Mouse (Mus musculus): ENCODE measurements around the gene Efl1.

DNA sequence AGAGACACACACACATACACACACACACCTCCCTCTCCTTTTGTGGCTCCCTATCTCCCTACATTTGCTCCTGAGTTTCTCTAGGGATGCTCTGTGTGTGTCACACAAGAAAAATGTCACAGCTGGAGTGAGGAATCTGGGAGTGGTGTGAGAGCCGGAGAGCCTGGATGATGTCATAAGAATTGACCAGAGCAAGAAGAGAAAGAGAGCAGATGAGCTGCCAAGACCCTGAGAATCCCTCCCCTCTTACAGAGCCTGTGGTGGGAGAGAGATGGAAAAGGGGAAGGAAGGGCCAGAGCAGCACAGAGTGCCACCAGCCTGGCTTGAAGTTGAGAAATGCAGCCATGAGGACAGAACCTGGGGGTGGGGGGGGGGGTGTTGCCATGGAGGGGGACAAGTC lies 174.1 kb downstream of the Efl1 start:
- no peak for TF ChIP-seq CTCF (IDR thresholded peaks at IDR 0.05; ENCODE audit: insufficient read depth, low read length)
- TF ChIP-seq POLR2A (IDR thresholded peaks at IDR 0.05; ENCODE audit: borderline replicate concordance, extremely low read depth, low read depth, low read length), result no peak
